Mouse (Mus musculus) myocyte (in vitro differentiated cells): ENCODE measurements at regions not wholly inside any gene's neighbourhood (a gene's known extent, or its start where the extent isn't known, plus 50 kb on each side); places are given as distances from the start of the nearest gene placed in this dataset.

ENCODE experiments used
- H3K27me3 ChIP-seq: one replicate; pipeline ENCODE4 v1.6.1; 2011; ENCODE audit not compliant: control insufficient read depth, insufficient read depth, insufficient read length
- H3K36me3 ChIP-seq: one replicate; pipeline ENCODE4 v1.6.1; 2011; ENCODE audit not compliant: control insufficient read depth, insufficient read depth
- H3K4me2 ChIP-seq: one replicate; pipeline ENCODE4 v1.6.1; 2011; ENCODE audit warnings: low read depth, control low read depth
- H3K4me3 ChIP-seq: one replicate; pipeline ENCODE4 v1.5.1; 2011; ENCODE audit warnings: mild to moderate bottlenecking, control low read depth, moderate library complexity
- H3K79me2 ChIP-seq: one replicate; pipeline ENCODE4 v1.6.1; 2011; ENCODE audit not compliant: control insufficient read depth, insufficient read depth
- H3ac ChIP-seq: one replicate; pipeline ENCODE4 v1.6.1; 2011; ENCODE audit not compliant: control insufficient read depth, insufficient read length
- CEBPB ChIP-seq: IDR thresholded peaks from 2 replicates; pipeline ENCODE4 v1.6.1; 2011; ENCODE audit warnings: mild to moderate bottlenecking, moderate library complexity; ENCODE audit not compliant: poor library complexity, insufficient read depth, severe bottlenecking
- E2F4 ChIP-seq: IDR thresholded peaks from one replicate; pipeline ENCODE4 v1.6.1; 2011; ENCODE audit warnings: mild to moderate bottlenecking, control low read depth, moderate library complexity; ENCODE audit not compliant: insufficient read depth
- MAX ChIP-seq: IDR thresholded peaks from one replicate; pipeline ENCODE4 v1.6.1; 2011; ENCODE audit warnings: low read depth, mild to moderate bottlenecking, control low read depth
- MYOD1 ChIP-seq, 3 experiments: IDR thresholded peaks; one replicate each; pipeline ENCODE4 v1.6.1; 2011; ENCODE audit warnings: control low read depth in 2 of 3, low read depth in 2 of 3, mild to moderate bottlenecking in 2 of 3, moderate library complexity in 1 of 3; ENCODE audit not compliant: insufficient read length in 2 of 3, control insufficient read depth in 1 of 3
- MYOG ChIP-seq, 3 experiments: IDR thresholded peaks; one replicate each; pipeline ENCODE4 v1.6.1; 2011; ENCODE audit warnings: control low read depth in 2 of 3, low read depth in 2 of 3, mild to moderate bottlenecking in 2 of 3; ENCODE audit not compliant: insufficient read length in 2 of 3, control insufficient read depth in 1 of 3, insufficient read depth in 1 of 3
- POLR2A ChIP-seq: IDR thresholded peaks from one replicate; pipeline ENCODE4 v1.6.1; 2011; ENCODE audit warnings: low read depth, mild to moderate bottlenecking, control low read depth, moderate library complexity; ENCODE audit not compliant: insufficient read length
- POLR2AphosphoS2 ChIP-seq: IDR thresholded peaks from one replicate; pipeline ENCODE4 v1.6.1; 2011; ENCODE audit warnings: low read depth, control low read depth; ENCODE audit not compliant: insufficient read length
- REST ChIP-seq: IDR thresholded peaks from one replicate; pipeline ENCODE4 v1.6.1; 2011; ENCODE audit warnings: mild to moderate bottlenecking, control low read depth, moderate library complexity; ENCODE audit not compliant: insufficient read depth, insufficient read length
- SRF ChIP-seq: IDR thresholded peaks from one replicate; pipeline ENCODE4 v1.6.1; 2011; ENCODE audit warnings: low read depth; ENCODE audit not compliant: control insufficient read depth, insufficient read length
- TCF12 ChIP-seq: IDR thresholded peaks from one replicate; pipeline ENCODE4 v1.6.1; 2011; ENCODE audit warnings: mild to moderate bottlenecking, control low read depth; ENCODE audit not compliant: poor library complexity, insufficient read depth, severe bottlenecking
- TCF3 ChIP-seq: IDR thresholded peaks from one replicate; pipeline ENCODE4 v1.6.1; 2011; ENCODE audit warnings: low read depth, control low read depth; ENCODE audit not compliant: insufficient read length
- USF1 ChIP-seq: IDR thresholded peaks from one replicate; pipeline ENCODE4 v1.6.1; 2011; ENCODE audit warnings: low read depth, mild to moderate bottlenecking, control low read depth, moderate library complexity

DNA sequence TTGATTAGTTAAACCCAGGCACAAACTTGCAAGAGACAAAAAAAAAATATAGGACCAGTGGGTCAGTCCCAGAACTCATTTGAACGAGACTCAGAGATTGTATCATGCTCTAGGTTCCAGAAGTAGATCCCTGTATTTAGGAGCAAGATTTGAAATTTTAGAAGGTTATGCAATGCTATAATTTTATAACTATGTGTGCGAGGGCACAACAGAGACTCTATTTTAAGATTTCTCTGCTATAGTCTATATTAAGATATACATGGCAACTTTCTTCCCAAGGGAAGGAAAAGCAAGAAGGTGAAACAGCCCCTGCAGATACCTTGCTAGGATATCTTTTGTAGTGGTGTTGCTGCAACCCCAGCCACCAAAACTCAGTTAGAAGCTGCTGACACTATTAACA lies 55.7 kb downstream of the Otor start:
- Histone ChIP-seq H3K79me2 (no peaks in the 10 kb centered on the region), H3K27me3 (no peaks in the 10 kb centered on the region), H3K4me2 (no peak overlapping the region), H3K36me3 (no peaks in the 10 kb centered on the region), H3K4me3 (no peak overlapping the region), H3ac (no peak overlapping the region)
- TF ChIP-seq E2F4 (no peak), POLR2AphosphoS2 (no peak), MAX (no peak), POLR2A (no peak), REST (no peak), MYOG (IDR thresholded peaks at IDR 0.05; ENCODE audit: control insufficient read depth in 1 of 3, insufficient read depth in 1 of 3, insufficient read length in 2 of 3, low read depth in 2 of 3) (no peak), TCF12 (no peak), MYOD1 (IDR thresholded peaks at IDR 0.05; ENCODE audit: control insufficient read depth in 1 of 3, insufficient read length in 2 of 3, low read depth in 2 of 3) (no peak), TCF3 (no peak)

- Histone ChIP-seq H3K79me2 (no peaks in the 10 kb centered on the region), H3ac (no peak overlapping the region), H3K36me3 (no peaks in the 10 kb centered on the region), H3K27me3 (no peaks in the 10 kb centered on the region), H3K4me3 (no peak overlapping the region), H3K4me2 (no peak overlapping the region)
- TF ChIP-seq CEBPB (no peak), MYOG (IDR thresholded peaks at IDR 0.05; ENCODE audit: control insufficient read depth in 1 of 3, insufficient read depth in 1 of 3, insufficient read length in 2 of 3, low read depth in 2 of 3) (no peak), TCF12 (no peak), USF1 (no peak), MAX (no peak), TCF3 (no peak), MYOD1 (IDR thresholded peaks at IDR 0.05; ENCODE audit: control insufficient read depth in 1 of 3, insufficient read length in 2 of 3, low read depth in 2 of 3) (no peak), POLR2AphosphoS2 (no peak), SRF (no peak), E2F4 (no peak), POLR2A (no peak), REST (no peak)
Observed at GRCm38 (mm10) chr2:143149189-143149588, 70.9 kb downstream of the Otor start.

GRCm38 (mm10) chr2:143164081-143164984 lies 86.1 kb downstream of the Otor start:
- Histone ChIP-seq H3K36me3 (no peaks in the 10 kb centered on the region), H3K4me3 (no peak overlapping the region), H3ac (no peak overlapping the region), H3K27me3 (no peaks in the 10 kb centered on the region), H3K4me2 (peak overlapping the region; percentile 68), H3K79me2 (no peaks in the 10 kb centered on the region)
- TF ChIP-seq USF1: no peak
- no peak for TF ChIP-seq POLR2AphosphoS2
- TF ChIP-seq CEBPB: no peak
- TF ChIP-seq TCF3: no peak
- TF ChIP-seq REST: no peak
- no peak for TF ChIP-seq TCF12
- TF ChIP-seq MYOG (IDR thresholded peaks at IDR 0.05; ENCODE audit: control insufficient read depth in 1 of 3, insufficient read depth in 1 of 3, insufficient read length in 2 of 3, low read depth in 2 of 3): no peak
- no peak for TF ChIP-seq E2F4
- no peak for TF ChIP-seq MYOD1 (IDR thresholded peaks at IDR 0.05; ENCODE audit: control insufficient read depth in 1 of 3, insufficient read length in 2 of 3, low read depth in 2 of 3)
- no peak for TF ChIP-seq MAX
- TF ChIP-seq POLR2A: no peak
- TF ChIP-seq SRF: no peak

DNA sequence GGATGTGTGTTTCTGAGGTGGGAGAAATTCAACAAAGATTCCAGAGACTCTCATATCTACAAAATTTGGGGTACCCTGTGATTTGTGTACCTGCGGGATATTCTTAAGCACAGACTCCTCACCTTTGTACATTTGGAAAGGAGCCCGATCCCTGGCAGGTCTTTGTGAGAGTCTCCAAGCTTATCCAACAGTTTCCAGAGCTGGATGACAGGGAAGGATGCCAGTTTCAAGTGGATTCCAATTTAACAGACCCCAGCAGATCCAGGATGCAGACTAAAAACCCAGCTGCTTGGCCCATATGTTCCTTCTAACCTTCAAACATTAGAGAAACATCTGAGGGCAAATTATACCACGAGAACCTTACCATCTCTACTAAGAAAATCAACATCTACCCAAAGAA lies 88.5 kb downstream of the Otor start:
- Histone ChIP-seq H3K4me2 (no peak overlapping the region), H3ac (no peak overlapping the region), H3K36me3 (no peaks in the 10 kb centered on the region), H3K79me2 (no peaks in the 10 kb centered on the region), H3K4me3 (no peak overlapping the region), H3K27me3 (no peaks in the 10 kb centered on the region)
- TF ChIP-seq POLR2A (no peak), POLR2AphosphoS2 (no peak), MAX (no peak), USF1 (no peak), REST (no peak), MYOG (IDR thresholded peaks at IDR 0.05; ENCODE audit: control insufficient read depth in 1 of 3, insufficient read depth in 1 of 3, insufficient read length in 2 of 3, low read depth in 2 of 3) (no peak), TCF12 (no peak), E2F4 (no peak), TCF3 (no peak), MYOD1 (IDR thresholded peaks at IDR 0.05; ENCODE audit: control insufficient read depth in 1 of 3, insufficient read length in 2 of 3, low read depth in 2 of 3) (no peak), CEBPB (no peak)
